Mouse (Mus musculus): ENCODE results near the gene Commd6. TPM values are rescaled to one million over a fixed set of nuclear protein-coding genes. Genes with fewer than 3 reads are reported as not detected.

The Commd6 gene
- 47.9 TPM for polyA plus RNA-seq (2017; shearing (Covaris generic))

GRCm38 (mm10) chr14:101640153-101640843, at the start of gene Commd6:
Gene Commd6 (minus strand): TSS chr14:101640686.

GRCm38 (mm10) chr14:101653581-101654525, 13.4 kb upstream of the Commd6 start, which contains the start of gene Uchl3:
Gene Uchl3 (plus strand): TSS chr14:101653967.

GRCm38 (mm10) chr14:101608519-101609368, 31.7 kb downstream of the Commd6 start, which contains the start of gene Tbc1d4:
Gene Tbc1d4 (minus strand): TSS chr14:101609191.

Other genes with a start within 250 kb of the Commd6 start
- 130 TPM for gene Tbc1d4, start 31.5 kb downstream of the Commd6 start, polyA plus RNA-seq (2017; shearing (Covaris generic))
- 62.9 TPM for gene Uchl3, start 13.3 kb upstream of the Commd6 start, polyA plus RNA-seq (2017; shearing (Covaris generic))
- gene Gm9922, start 89.1 kb upstream of the Commd6 start, polyA plus RNA-seq (2017; shearing (Covaris generic)), result not detected
- gene Lmo7, start 89.3 kb upstream of the Commd6 start, polyA plus RNA-seq (2017; shearing (Covaris generic)), result 0.69 TPM